Mouse (Mus musculus) right cerebral cortex, postnatal 4 days (tissue): ENCODE data around the gene Dscam.

Source experiments
- DNase-seq: peaks from one replicate; pipeline ENCODE4 v3.0.0-alpha.2; 2022

The Dscam gene

GRCm38 (mm10) chr16:96855060-96855459 is 315.5 kb downstream of the Dscam start:
- no peak for DNase-seq

GRCm38 (mm10) chr16:96852383-96852782 is 318.2 kb downstream of the Dscam start:
- DNase-seq = peak; percentile 22

GRCm38 (mm10) chr16:96848916-96849315 is 321.6 kb downstream of the Dscam start:
- DNase-seq = no peak

GRCm38 (mm10) chr16:96846585-96846984 is 324.0 kb downstream of the Dscam start:
- no peak for DNase-seq

GRCm38 (mm10) chr16:96846113-96846512 is 324.4 kb downstream of the Dscam start:
- DNase-seq = no peak

GRCm38 (mm10) chr16:96845475-96846098 is 325.0 kb downstream of the Dscam start:
- DNase-seq = no peak

- peak; percentile 20 for DNase-seq
These were observed 326.7 kb downstream of the Dscam start for GRCm38 (mm10) chr16:96843691-96844400.

GRCm38 (mm10) chr16:96842829-96843360 is 327.7 kb downstream of the Dscam start:
- no peak for DNase-seq

GRCm38 (mm10) chr16:96819649-96820048 is 350.9 kb downstream of the Dscam start:
- DNase-seq = peak; percentile 55

- no peak for DNase-seq
These were observed 364.3 kb downstream of the Dscam start for GRCm38 (mm10) chr16:96806298-96806697.

- DNase-seq = no peak
These were observed 367.9 kb downstream of the Dscam start for GRCm38 (mm10) chr16:96802636-96803035.

GRCm38 (mm10) chr16:96801650-96802237 is 368.8 kb downstream of the Dscam start:
- no peak for DNase-seq

GRCm38 (mm10) chr16:96795431-96795830 is 375.1 kb downstream of the Dscam start:
- DNase-seq = no peak

- no peak for DNase-seq
These were observed 379.2 kb downstream of the Dscam start for GRCm38 (mm10) chr16:96791307-96791706.

GRCm38 (mm10) chr16:96788286-96788685 is 382.3 kb downstream of the Dscam start:
- no peak for DNase-seq

- no peak for DNase-seq
These were observed 391.5 kb downstream of the Dscam start for GRCm38 (mm10) chr16:96779021-96779420.

GRCm38 (mm10) chr16:96774245-96774644 is 396.3 kb downstream of the Dscam start:
- no peak for DNase-seq

- DNase-seq = no peak
These were observed 402.6 kb downstream of the Dscam start for GRCm38 (mm10) chr16:96767985-96768384.

- DNase-seq = no peak
These were observed 403.0 kb downstream of the Dscam start for GRCm38 (mm10) chr16:96767508-96767907.

GRCm38 (mm10) chr16:96761225-96761624 is 409.3 kb downstream of the Dscam start:
- no peak for DNase-seq

GRCm38 (mm10) chr16:96759081-96759603 is 411.4 kb downstream of the Dscam start:
- no peak for DNase-seq

GRCm38 (mm10) chr16:96758381-96758780 is 412.2 kb downstream of the Dscam start:
- no peak for DNase-seq

GRCm38 (mm10) chr16:96757588-96758313 is 412.8 kb downstream of the Dscam start:
- DNase-seq = no peak
